ENCODE assay signal across 25 mouse cellular contexts in the genomic region with DNA sequence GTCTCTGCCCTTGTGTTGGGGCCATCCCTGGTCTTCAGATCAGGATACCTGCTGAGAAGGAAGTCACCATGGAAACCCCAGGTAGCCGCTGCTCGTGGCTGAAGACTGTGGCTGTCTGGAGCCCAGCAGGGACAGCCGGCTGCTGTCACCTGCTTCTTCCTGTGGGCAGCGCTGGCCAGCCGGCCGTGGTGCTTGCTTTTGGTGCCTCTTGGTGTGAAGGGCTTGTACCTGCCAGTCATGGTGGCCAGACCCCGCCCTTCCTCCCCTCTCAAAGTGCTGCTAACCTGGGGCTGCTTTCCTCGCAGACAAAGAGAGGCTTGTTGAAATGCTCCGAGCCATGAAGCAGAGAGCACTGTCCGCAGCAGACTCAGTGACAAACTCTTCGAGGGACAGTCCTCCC. TPM values are rescaled to one million over a fixed set of nuclear protein-coding genes. Genes with fewer than 3 reads are reported as not detected.
DNase-seq lines count a peak whose midpoint lies in the region; ATAC-seq and TF ChIP-seq lines count a peak whose summit lies in the region.
"Had no signal": no experiment of that assay in that cellular context is flagged by ENCODE, and none has a peak within 500 bp of the region (broad histone marks: within the 10 kb centered on the region; RNA-seq: fewer than 3 reads in every experiment).

No protein-coding gene starts in this region.

- H3K4me1 ChIP-seq in forebrain, embryonic 10.5 days: peaks cover 77% of the 10 kb centered on the region
- peaks cover 11% of the 10 kb centered on the region for H3K4me1 ChIP-seq in forebrain, embryonic 13.5 days
- H3K4me1 ChIP-seq in lung, embryonic 14.5 days (ENCODE audit: insufficient read depth): no peaks in the 10 kb centered on the region
- no peaks in the 10 kb centered on the region for H3K4me1 ChIP-seq in lung, postnatal 0 days (ENCODE audit: insufficient read depth, low read depth, low read length)
- H3K4me1 ChIP-seq in midbrain, embryonic 13.5 days (replicated peaks): peaks cover 29% of the 10 kb centered on the region
- H3K4me1 ChIP-seq in midbrain, embryonic 14.5 days (ENCODE audit: control insufficient read depth, insufficient read depth, low read length): no peaks in the 10 kb centered on the region

- peaks cover 3% of the 10 kb centered on the region; the same call in 1 of the 2 replicates for H3K9me3 ChIP-seq in forebrain, embryonic 10.5 days
- H3K9me3 ChIP-seq in forebrain, embryonic 13.5 days (replicated peaks): no peaks in the 10 kb centered on the region
- no peaks in the 10 kb centered on the region for H3K9me3 ChIP-seq in lung, embryonic 14.5 days (ENCODE audit: low read depth, low read length)
- no peaks in the 10 kb centered on the region for H3K9me3 ChIP-seq in lung, postnatal 0 days (ENCODE audit: low read length)
- no peaks in the 10 kb centered on the region for H3K9me3 ChIP-seq in midbrain, embryonic 13.5 days
- H3K9me3 ChIP-seq in midbrain, embryonic 14.5 days (ENCODE audit: control insufficient read depth, low read length): no peaks in the 10 kb centered on the region
- H3K9me3 ChIP-seq: limb, embryonic 12.5 days; megakaryocyte, embryonic 14.5 days; neural tube, embryonic 13.5 days had no signal

- no peak for ATAC-seq in forebrain, embryonic 13.5 days
- no peak for ATAC-seq in lung, embryonic 14.5 days (ENCODE audit: insufficient read depth)
- no peak for ATAC-seq in lung, postnatal 0 days
- no peak for ATAC-seq in midbrain, embryonic 13.5 days
- no peak for ATAC-seq in midbrain, embryonic 14.5 days (ENCODE audit: low FRiP score, low TSS enrichment)
- ATAC-seq: forebrain, embryonic 16.5 days; intestine, embryonic 16.5 days had no signal

- no peak for DNase-seq in forebrain, embryonic 10.5 days (ENCODE audit: extremely low spot score, low spot score)
- peak; percentile 58 for DNase-seq in lung, embryonic 14.5 days
- DNase-seq in lung, postnatal 0 days (ENCODE audit: low spot score): no peak
- no peak for DNase-seq in midbrain, embryonic 14.5 days
- no peak for DNase-seq in B cell, adult 2 months
- DNase-seq: adrenal gland, adult 8-10 months; cerebellum, adult 9-10 months; gastrocnemius, adult 2 months; gastrocnemius, postnatal 36 days; heart, adult 18-20 months; heart, postnatal 36 days; kidney, adult 9 months; kidney, postnatal 10 days; lung, postnatal 14 days; thymus, adult 2 months; thymus, postnatal 36 days had no signal

- H3K4me2 ChIP-seq in forebrain, embryonic 13.5 days: no peak overlapping the region
- no peak overlapping the region for H3K4me2 ChIP-seq in lung, embryonic 14.5 days
- H3K4me2 ChIP-seq in lung, postnatal 0 days (replicated peaks; ENCODE audit: low read depth, low read length): no peak overlapping the region
- no peak overlapping the region for H3K4me2 ChIP-seq in midbrain, embryonic 13.5 days (replicated peaks)
- H3K4me2 ChIP-seq in midbrain, embryonic 14.5 days (ENCODE audit: low read length): no peak overlapping the region
- H3K4me2 ChIP-seq: heart, embryonic 11.5 days; limb, embryonic 12.5 days; liver, embryonic 11.5 days; neural tube, embryonic 13.5 days had no signal

- 0 out of 2 replicates have a peak overlapping the region, but pooled peaks have one; percentile 35 for H3K27ac ChIP-seq in forebrain, embryonic 10.5 days
- no peak overlapping the region for H3K27ac ChIP-seq in forebrain, embryonic 13.5 days
- peak overlapping the region; percentile 58; the same call in 1 of the 2 replicates for H3K27ac ChIP-seq in lung, embryonic 14.5 days (ENCODE audit: low read depth)
- no peak overlapping the region for H3K27ac ChIP-seq in lung, postnatal 0 days (ENCODE audit: low read length)
- H3K27ac ChIP-seq in midbrain, embryonic 13.5 days: no peak overlapping the region
- H3K27ac ChIP-seq in midbrain, embryonic 14.5 days (replicated peaks; ENCODE audit: low read depth, low read length): no peak overlapping the region
- H3K27ac ChIP-seq: gastrocnemius, adult 2 months; limb, embryonic 12.5 days had no signal

- H3K27me3 ChIP-seq in forebrain, embryonic 10.5 days (ENCODE audit: poor library complexity, severe bottlenecking): no peaks in the 10 kb centered on the region
- no peaks in the 10 kb centered on the region for H3K27me3 ChIP-seq in forebrain, embryonic 13.5 days
- H3K27me3 ChIP-seq in lung, embryonic 14.5 days (ENCODE audit: insufficient read depth, low read length): no peaks in the 10 kb centered on the region
- no peaks in the 10 kb centered on the region for H3K27me3 ChIP-seq in lung, postnatal 0 days (replicated peaks; ENCODE audit: insufficient read depth, low read length)
- no peaks in the 10 kb centered on the region for H3K27me3 ChIP-seq in midbrain, embryonic 13.5 days
- no peaks in the 10 kb centered on the region for H3K27me3 ChIP-seq in midbrain, embryonic 14.5 days (ENCODE audit: control insufficient read depth, insufficient read depth, low read length)
- H3K27me3 ChIP-seq: limb, embryonic 12.5 days; megakaryocyte, embryonic 14.5 days; neural tube, embryonic 13.5 days had no signal

- 71% methylated on average over 11 of the region's 11 CpGs for WGBS in forebrain, embryonic 10.5 days
- WGBS in forebrain, embryonic 13.5 days: 62% methylated on average over 11 of the region's 11 CpGs
- 58% methylated on average over 11 of the region's 11 CpGs for WGBS in lung, embryonic 14.5 days
- WGBS in lung, postnatal 0 days: 42% methylated on average over 11 of the region's 11 CpGs
- 66% methylated on average over 11 of the region's 11 CpGs for WGBS in midbrain, embryonic 13.5 days
- 62% methylated on average over 11 of the region's 11 CpGs for WGBS in midbrain, embryonic 14.5 days

- peaks cover 100% of the 10 kb centered on the region for H3K36me3 ChIP-seq in forebrain, embryonic 10.5 days (replicated peaks)
- H3K36me3 ChIP-seq in forebrain, embryonic 13.5 days (ENCODE audit: poor library complexity, severe bottlenecking): peaks cover 100% of the 10 kb centered on the region
- peaks cover 99% of the 10 kb centered on the region for H3K36me3 ChIP-seq in lung, embryonic 14.5 days (ENCODE audit: insufficient read depth)
- H3K36me3 ChIP-seq in lung, postnatal 0 days (ENCODE audit: insufficient read depth, low read length): peaks cover 92% of the 10 kb centered on the region
- peaks cover 98% of the 10 kb centered on the region for H3K36me3 ChIP-seq in midbrain, embryonic 13.5 days
- H3K36me3 ChIP-seq in midbrain, embryonic 14.5 days (ENCODE audit: control insufficient read depth, insufficient read depth, low read length): peaks cover 94% of the 10 kb centered on the region

- TF ChIP-seq EP300 in lung, postnatal 0 days (IDR thresholded peaks at IDR 0.05): no peak

- TF ChIP-seq CTCF in lung, embryonic 14.5 days (IDR thresholded peaks at IDR 0.05; ENCODE audit: low read depth): no peak
- no peak for TF ChIP-seq CTCF in lung, postnatal 0 days (IDR thresholded peaks at IDR 0.05)

- no peak overlapping the region for H3K4me3 ChIP-seq in forebrain, embryonic 10.5 days
- no peak overlapping the region for H3K4me3 ChIP-seq in forebrain, embryonic 13.5 days
- no peak overlapping the region for H3K4me3 ChIP-seq in lung, embryonic 14.5 days (ENCODE audit: low read depth, low read length)
- H3K4me3 ChIP-seq in lung, postnatal 0 days (ENCODE audit: low read depth, low read length): no peak overlapping the region
- H3K4me3 ChIP-seq in midbrain, embryonic 13.5 days (replicated peaks): no peak overlapping the region
- no peak overlapping the region for H3K4me3 ChIP-seq in midbrain, embryonic 14.5 days (replicated peaks; ENCODE audit: low read depth, low read length)
- H3K4me3 ChIP-seq: gastrocnemius, adult 2 months; limb, embryonic 12.5 days; megakaryocyte, embryonic 14.5 days; neural tube, embryonic 13.5 days had no signal

- H3K9ac ChIP-seq in forebrain, embryonic 13.5 days: no peak overlapping the region
- H3K9ac ChIP-seq in lung, embryonic 14.5 days: no peak overlapping the region
- no peak overlapping the region for H3K9ac ChIP-seq in lung, postnatal 0 days (replicated peaks; ENCODE audit: low read depth)
- H3K9ac ChIP-seq in midbrain, embryonic 13.5 days (replicated peaks): peak overlapping the region; percentile 17; the same call in 1 of the 2 replicates
- no peak overlapping the region for H3K9ac ChIP-seq in midbrain, embryonic 14.5 days (replicated peaks; ENCODE audit: low read length)
- H3K9ac ChIP-seq: limb, embryonic 12.5 days; neural tube, embryonic 13.5 days had no signal

RNA-seq across cellular contexts. Expression of gene Gins2, which starts 15.2 kb away (rescaled TPM):
- polyA plus RNA-seq in forebrain, embryonic 10.5 days (2016; fragmentation: Nextera tagmentation; extraction: Ambion mirVana): 154 and 158 TPM in 2 replicates
- polyA plus RNA-seq in forebrain, embryonic 13.5 days (2015; fragmentation: Nextera tagmentation; extraction: Ambion mirVana): 66.9 and 79.8 TPM in 2 replicates
- polyA plus RNA-seq in lung, embryonic 14.5 days (2014; fragmentation: Nextera tagmentation; extraction: Ambion mirVana): 131 and 139 TPM in 2 replicates
- polyA plus RNA-seq in lung, postnatal 0 days (2015; fragmentation: Nextera tagmentation; extraction: Ambion mirVana): 10.9 and 13.4 TPM in 2 replicates
- 36.7 and 37.9 TPM in 2 replicates for polyA plus RNA-seq in midbrain, embryonic 13.5 days (2015; fragmentation: Nextera tagmentation; extraction: Ambion mirVana)
- 15.5 and 23.7 TPM in 2 replicates for polyA plus RNA-seq in midbrain, embryonic 14.5 days (2014; fragmentation: Nextera tagmentation; extraction: Ambion mirVana)

Comparison
In these comparisons a context has a peak if more than half of its experiments do, and no peak if none do; other contexts are left out.
1. H3K27ac ChIP-seq: peak in forebrain, embryonic 10.5 days (single experiment) and lung, embryonic 14.5 days (single experiment); none in forebrain, embryonic 13.5 days (single experiment), lung, postnatal 0 days (single experiment), midbrain, embryonic 13.5 days (single experiment) and midbrain, embryonic 14.5 days (single experiment).